Mouse (Mus musculus) bone marrow macrophage, adult 2 months (primary cell): ENCODE results near the gene Rftn1.

Source experiments
- CTCF ChIP-seq: IDR thresholded peaks from 2 replicates; pipeline ENCODE4 v1.5.1; 2012; ENCODE audit warnings: low read depth, mild to moderate bottlenecking, low read length, moderate library complexity
- POLR2A ChIP-seq: IDR thresholded peaks from 2 replicates; pipeline ENCODE4 v1.6.1; 2012; ENCODE audit warnings: mild to moderate bottlenecking, low read depth, low read length, borderline replicate concordance

DNA sequence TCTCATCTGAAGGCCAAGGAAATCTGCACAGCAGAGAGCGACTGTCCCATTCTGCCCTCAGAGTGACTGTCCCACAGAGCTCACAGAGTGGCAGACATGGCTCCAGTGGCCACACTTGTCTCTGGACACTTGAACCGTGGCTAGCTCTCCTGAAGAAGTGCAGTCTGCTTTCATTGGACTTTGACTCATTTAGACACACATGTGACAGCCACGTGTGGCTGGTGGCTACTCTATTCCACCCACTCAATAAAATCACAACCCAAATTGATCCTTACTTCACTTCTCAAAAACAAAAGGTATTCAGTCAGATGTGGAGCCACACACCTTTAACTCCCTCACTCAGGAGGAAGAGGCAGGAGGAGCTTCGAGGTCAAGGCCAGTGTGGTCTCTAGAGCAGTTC is 5.4 kb downstream of the Rftn1 start:
- TF ChIP-seq CTCF (no peak), POLR2A (no peak)
